Mouse (Mus musculus): ENCODE data around the gene Hnrnpa3.

GRCm38 (mm10) chr2:75713083-75713482 is 54.0 kb downstream of the Hnrnpa3 start:
- TF ChIP-seq POLR2A (IDR thresholded peaks at IDR 0.05; ENCODE audit: control insufficient read depth, extremely low read depth, insufficient read depth, low read length, poor library complexity) = no peak
- TF ChIP-seq CTCF (IDR thresholded peaks at IDR 0.05; ENCODE audit: borderline replicate concordance, control insufficient read depth, extremely low read depth, insufficient read depth, low read length, poor library complexity) = no peak
